Mouse (Mus musculus): ENCODE measurements around the gene Bag2. TPM values are rescaled to one million over a fixed set of nuclear protein-coding genes. Genes with fewer than 3 reads are reported as not detected.
"Not testable (repeated sequence)": the region's sequence is repeated elsewhere in the genome, so short reads cannot be mapped to it uniquely, and the experiment has no call there.

Bag2 gene
- polyA plus RNA-seq, 1 experiment from 2014 or later: 21.7 TPM

DNA sequence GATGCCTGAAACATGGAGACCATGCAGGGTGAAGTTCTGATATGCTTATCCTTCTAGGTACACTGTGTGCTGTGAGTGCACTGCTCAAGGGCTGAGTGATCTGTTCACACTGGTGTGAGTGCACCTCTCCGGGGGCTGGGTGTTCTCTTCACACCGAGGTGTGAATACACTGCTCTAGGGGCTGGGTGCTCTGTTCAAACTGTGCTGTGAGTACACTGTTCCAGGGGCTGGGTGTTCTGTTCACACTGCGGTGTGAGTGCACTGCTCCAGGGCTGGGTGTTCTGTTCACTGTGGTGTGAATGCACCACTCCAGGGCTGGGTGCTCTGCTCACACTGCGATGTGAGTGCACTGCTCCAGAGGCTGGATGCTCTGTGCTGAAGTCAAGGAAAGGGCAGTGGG lies 11.7 kb downstream of the Bag2 start:
- no peak for ATAC-seq (ENCODE audit: low FRiP score, low read depth)
- H3K4me3 ChIP-seq: no peak overlapping the region
- 97% methylated on average over 4 of the region's 4 CpGs for WGBS

DNA sequence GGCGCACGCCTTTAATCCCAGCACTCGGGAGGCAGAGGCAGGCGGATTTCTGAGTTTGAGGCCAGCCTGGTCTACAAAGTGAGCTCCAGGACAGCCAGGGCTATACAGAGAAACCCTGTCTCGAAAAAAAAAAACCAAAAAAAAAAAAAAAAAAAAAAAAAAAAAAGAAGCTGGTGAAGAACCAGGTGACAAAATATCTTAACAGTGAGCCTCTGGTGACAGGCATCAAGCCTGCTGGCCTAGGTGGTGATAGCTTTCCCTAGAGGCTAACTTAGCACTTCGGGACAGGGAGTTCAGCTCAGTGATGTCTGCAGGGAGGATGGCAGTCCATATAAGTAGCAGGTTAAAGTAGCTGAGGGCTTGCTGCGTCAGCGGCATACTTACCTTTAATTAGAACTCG lies 12.8 kb downstream of the Bag2 start:
- H3K9ac ChIP-seq (replicated peaks); H3K9me3 ChIP-seq; H3K4me1 ChIP-seq; H3K27ac ChIP-seq (replicated peaks); H3K27me3 ChIP-seq; ATAC-seq (ENCODE audit: low FRiP score, low read depth); H3K4me3 ChIP-seq; H3K4me2 ChIP-seq (replicated peaks): not testable (repeated sequence)
- WGBS: 96% methylated on average over 8 of the region's 9 CpGs
- peaks cover 18% of the 10 kb centered on the region for H3K36me3 ChIP-seq

More for the DNA sequence above, 11.7 kb downstream of the Bag2 start:
- Histone ChIP-seq H3K27ac (replicated peaks) (no peak overlapping the region), H3K36me3 (peaks cover 13% of the 10 kb centered on the region; the same call in 1 of the 2 replicates), H3K9me3 (no peaks in the 10 kb centered on the region), H3K4me1 (no peaks in the 10 kb centered on the region), H3K9ac (replicated peaks) (no peak overlapping the region), H3K27me3 (no peaks in the 10 kb centered on the region), H3K4me2 (replicated peaks) (no peak overlapping the region)

DNA sequence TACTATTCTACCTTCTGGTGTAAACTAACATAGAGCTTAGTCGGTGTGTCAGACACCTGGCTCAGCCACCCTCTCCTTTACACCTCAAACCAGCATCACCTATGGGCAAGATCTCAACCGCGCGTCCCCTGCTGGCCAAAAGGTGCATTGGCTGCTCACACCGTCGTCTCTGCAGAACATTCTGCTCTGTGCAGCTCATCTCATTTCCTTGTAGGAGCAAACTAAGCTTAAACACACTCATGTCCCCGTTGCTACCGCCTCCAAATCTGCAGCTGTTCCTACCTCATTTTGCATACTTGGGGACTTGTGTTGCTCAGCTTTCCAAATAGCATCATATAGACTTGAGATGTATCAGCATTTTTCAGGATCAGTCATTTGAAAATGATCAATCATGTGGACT lies 14.7 kb downstream of the Bag2 start:
- no peaks in the 10 kb centered on the region for H3K27me3 ChIP-seq
- H3K36me3 ChIP-seq: peaks cover 33% of the 10 kb centered on the region
- no peak overlapping the region for H3K9ac ChIP-seq (replicated peaks)
- WGBS: 20% methylated on average over 8 of the region's 8 CpGs
- no peak for ATAC-seq (ENCODE audit: low FRiP score, low read depth)
- H3K4me1 ChIP-seq: no peaks in the 10 kb centered on the region
- H3K9me3 ChIP-seq: no peaks in the 10 kb centered on the region
- H3K27ac ChIP-seq (replicated peaks): no peak overlapping the region
- H3K4me2 ChIP-seq (replicated peaks): no peak overlapping the region
- H3K4me3 ChIP-seq: no peak overlapping the region

DNA sequence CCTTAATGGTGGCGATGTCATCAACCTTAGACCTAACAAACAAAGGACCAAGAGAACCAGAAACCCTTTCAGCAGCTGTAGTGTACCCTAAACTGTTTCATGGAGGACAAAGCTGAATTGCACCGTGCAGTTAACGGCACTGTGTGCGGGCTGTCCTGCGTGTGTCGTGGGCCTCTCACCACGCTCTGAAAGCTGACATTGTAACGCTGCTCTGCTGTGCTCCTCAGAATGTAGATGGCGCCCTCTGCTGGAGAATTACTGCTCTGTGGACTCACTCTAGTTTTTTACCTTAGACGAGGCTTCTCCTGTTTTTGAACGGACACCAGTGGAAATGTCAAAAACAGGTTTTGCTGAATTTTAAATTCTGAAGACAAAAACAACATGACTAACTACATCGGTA lies 18.3 kb downstream of the Bag2 start:
- H3K4me3 ChIP-seq: no peak overlapping the region
- no peak overlapping the region for H3K4me2 ChIP-seq (replicated peaks)
- H3K4me1 ChIP-seq: no peaks in the 10 kb centered on the region
- peaks cover 54% of the 10 kb centered on the region for H3K36me3 ChIP-seq
- no peak overlapping the region for H3K27ac ChIP-seq (replicated peaks)
- peak; percentile 78 for ATAC-seq (ENCODE audit: low FRiP score, low read depth)
- 39% methylated on average over 12 of the region's 12 CpGs for WGBS
- no peaks in the 10 kb centered on the region for H3K27me3 ChIP-seq
- no peaks in the 10 kb centered on the region for H3K9me3 ChIP-seq
- H3K9ac ChIP-seq (replicated peaks): no peak overlapping the region

DNA sequence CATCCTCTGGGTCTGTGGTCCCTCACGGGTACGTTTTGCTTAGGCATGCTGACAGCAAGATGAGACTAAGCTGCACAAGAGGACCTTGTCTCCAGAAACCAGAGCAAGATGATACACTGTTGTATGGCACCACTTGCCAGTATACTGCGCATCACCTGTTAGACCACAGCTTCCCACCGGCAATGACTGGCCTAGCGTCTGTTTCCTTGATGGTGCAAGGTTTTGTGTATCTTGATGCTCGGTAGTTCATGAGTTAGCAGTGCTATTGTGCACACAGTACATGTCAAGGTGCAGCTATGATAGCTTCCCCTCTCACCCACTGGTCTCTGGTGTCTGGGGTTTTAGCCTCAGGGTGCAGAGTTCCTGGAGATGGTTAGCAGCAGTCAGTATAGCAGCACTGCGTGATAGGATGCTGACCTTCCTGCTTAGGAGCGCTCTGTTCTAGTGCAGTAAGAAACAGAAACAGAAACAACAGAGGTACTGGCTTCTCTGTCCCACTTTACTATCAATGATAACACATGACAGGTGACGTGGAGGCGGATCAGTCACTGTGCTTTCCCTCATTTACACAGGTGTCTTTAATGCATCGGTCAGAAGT lies 18.8 kb downstream of the Bag2 start:
- Histone ChIP-seq H3K4me2 (replicated peaks) (no peak overlapping the region), H3K4me3 (no peak overlapping the region), H3K9me3 (no peaks in the 10 kb centered on the region), H3K9ac (replicated peaks) (no peak overlapping the region), H3K27ac (replicated peaks) (no peak overlapping the region), H3K4me1 (no peaks in the 10 kb centered on the region), H3K27me3 (no peaks in the 10 kb centered on the region), H3K36me3 (peaks cover 50% of the 10 kb centered on the region)
- no peak for ATAC-seq (ENCODE audit: low FRiP score, low read depth)
- WGBS: 89% methylated on average over 11 of the region's 11 CpGs

DNA sequence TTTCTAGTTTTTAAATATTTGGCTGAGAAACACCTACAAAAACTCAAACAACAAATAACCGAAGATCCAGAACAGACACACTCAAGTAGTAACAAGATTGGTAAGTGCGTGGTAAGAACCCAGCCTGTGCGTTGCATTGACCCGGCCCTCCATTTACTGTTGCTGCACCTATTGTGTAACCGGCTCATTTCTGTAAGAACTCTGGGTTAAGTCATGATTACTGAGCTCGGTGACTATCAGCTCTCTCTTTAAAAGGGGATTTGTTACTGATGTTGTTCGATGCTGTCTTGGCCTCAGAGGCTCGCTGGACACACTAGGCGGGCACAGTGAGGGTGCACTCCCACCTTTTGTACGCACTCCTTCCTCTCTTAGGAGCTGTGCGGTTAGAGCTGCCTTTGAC lies 19.3 kb downstream of the Bag2 start:
- no peak for ATAC-seq (ENCODE audit: low FRiP score, low read depth)
- Histone ChIP-seq H3K27me3 (no peaks in the 10 kb centered on the region), H3K4me3 (no peak overlapping the region), H3K9me3 (no peaks in the 10 kb centered on the region), H3K4me2 (replicated peaks) (no peak overlapping the region), H3K4me1 (no peaks in the 10 kb centered on the region), H3K9ac (replicated peaks) (no peak overlapping the region), H3K27ac (replicated peaks) (no peak overlapping the region), H3K36me3 (peaks cover 50% of the 10 kb centered on the region)
- WGBS: 91% methylated on average over 11 of the region's 11 CpGs

DNA sequence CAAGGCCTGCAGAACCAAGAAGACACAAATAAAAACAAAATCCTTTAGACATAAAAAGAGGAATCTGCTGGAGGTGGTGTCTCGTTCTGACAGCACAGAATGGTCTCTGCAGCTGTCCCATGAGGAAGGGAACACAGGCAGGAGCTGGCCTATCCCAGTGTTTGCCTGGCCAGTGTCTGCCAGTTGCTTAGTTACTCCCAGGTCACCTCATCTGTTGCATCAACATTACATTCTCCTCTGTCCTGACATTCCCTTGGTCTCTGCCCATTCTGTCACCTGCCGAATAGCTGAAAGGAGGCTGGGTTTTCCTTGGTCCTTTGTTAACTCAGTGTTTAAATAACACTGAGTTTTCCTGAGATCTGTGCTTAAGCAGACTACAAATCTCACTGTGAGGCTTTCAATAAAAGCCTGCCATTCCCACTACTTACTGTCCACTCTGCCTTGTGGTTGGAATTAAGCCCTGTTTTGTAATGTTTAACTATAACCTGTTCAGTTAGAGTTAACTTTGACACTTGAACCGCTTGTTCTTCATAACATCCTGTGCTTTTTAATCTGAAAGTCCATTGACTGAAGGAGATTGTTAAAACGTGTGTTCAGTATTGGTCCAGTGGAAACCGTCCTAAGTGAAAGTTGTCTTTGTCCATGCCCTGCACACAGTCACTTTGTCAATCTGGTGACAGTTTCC lies 23.5 kb downstream of the Bag2 start:
- no peak for ATAC-seq (ENCODE audit: low FRiP score, low read depth)
- Histone ChIP-seq H3K4me2 (replicated peaks) (no peak overlapping the region), H3K27me3 (no peaks in the 10 kb centered on the region), H3K4me3 (no peak overlapping the region), H3K36me3 (peaks cover 70% of the 10 kb centered on the region), H3K4me1 (no peaks in the 10 kb centered on the region), H3K9ac (replicated peaks) (no peak overlapping the region), H3K27ac (replicated peaks) (no peak overlapping the region), H3K9me3 (no peaks in the 10 kb centered on the region)
- 79% methylated on average over 5 of the region's 5 CpGs for WGBS

DNA sequence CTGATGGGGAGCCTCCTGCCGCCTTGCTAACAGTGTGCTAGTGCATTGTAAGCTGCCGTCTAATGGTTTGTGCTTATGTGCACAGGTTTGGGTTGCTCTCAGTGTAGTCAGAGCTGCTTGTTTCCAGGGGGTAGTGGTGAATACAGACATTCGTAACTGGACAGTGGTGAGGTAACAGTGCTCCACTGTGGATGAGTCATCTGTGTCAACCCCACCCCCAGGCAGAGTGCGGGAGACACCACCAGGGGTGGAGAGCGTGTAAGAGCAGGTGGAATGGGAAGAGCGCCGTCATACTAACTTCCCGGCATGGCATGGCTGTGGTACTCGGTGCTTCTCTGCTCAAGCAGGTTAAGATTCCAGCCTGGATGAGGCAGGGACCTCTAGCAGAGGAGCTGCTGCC lies 24.6 kb downstream of the Bag2 start:
- no peak overlapping the region for H3K4me2 ChIP-seq (replicated peaks)
- no peak overlapping the region for H3K9ac ChIP-seq (replicated peaks)
- no peaks in the 10 kb centered on the region for H3K4me1 ChIP-seq
- H3K27ac ChIP-seq (replicated peaks): no peak overlapping the region
- ATAC-seq (ENCODE audit: low FRiP score, low read depth): no peak; the same call in 1 of the 2 replicates
- H3K27me3 ChIP-seq: no peaks in the 10 kb centered on the region
- H3K9me3 ChIP-seq: no peaks in the 10 kb centered on the region
- WGBS: 95% methylated on average over 9 of the region's 9 CpGs
- H3K4me3 ChIP-seq: no peak overlapping the region
- H3K36me3 ChIP-seq: peaks cover 64% of the 10 kb centered on the region

DNA sequence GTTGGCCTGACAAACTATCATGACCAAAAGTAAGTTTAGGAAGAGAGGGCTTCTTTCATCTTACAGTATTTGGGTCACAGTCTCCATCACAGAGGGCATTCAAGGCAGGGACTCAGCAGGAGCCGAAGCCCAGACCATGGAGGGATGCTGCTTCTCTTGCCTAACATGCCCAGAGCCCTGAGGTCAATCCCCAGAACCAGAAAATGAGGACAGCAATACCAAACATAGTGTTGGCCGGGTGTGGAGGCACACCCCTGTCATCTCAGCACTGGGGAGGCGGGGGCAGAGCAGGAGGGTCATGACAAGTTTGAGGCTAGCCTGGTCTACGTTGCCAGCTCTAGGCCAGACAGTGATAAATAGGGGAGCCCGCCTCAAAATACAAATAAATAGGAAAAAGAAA lies 32.5 kb downstream of the Bag2 start:
- H3K27me3 ChIP-seq: no peaks in the 10 kb centered on the region
- H3K4me1 ChIP-seq: peaks cover 5% of the 10 kb centered on the region
- no peak overlapping the region for H3K27ac ChIP-seq (replicated peaks)
- no peak overlapping the region for H3K9ac ChIP-seq (replicated peaks)
- no peak for ATAC-seq (ENCODE audit: low FRiP score, low read depth)
- H3K4me3 ChIP-seq: no peak overlapping the region
- H3K4me2 ChIP-seq (replicated peaks): no peak overlapping the region
- no peaks in the 10 kb centered on the region for H3K9me3 ChIP-seq
- H3K36me3 ChIP-seq: peaks cover 70% of the 10 kb centered on the region
- 95% methylated on average over 5 of the region's 5 CpGs for WGBS

DNA sequence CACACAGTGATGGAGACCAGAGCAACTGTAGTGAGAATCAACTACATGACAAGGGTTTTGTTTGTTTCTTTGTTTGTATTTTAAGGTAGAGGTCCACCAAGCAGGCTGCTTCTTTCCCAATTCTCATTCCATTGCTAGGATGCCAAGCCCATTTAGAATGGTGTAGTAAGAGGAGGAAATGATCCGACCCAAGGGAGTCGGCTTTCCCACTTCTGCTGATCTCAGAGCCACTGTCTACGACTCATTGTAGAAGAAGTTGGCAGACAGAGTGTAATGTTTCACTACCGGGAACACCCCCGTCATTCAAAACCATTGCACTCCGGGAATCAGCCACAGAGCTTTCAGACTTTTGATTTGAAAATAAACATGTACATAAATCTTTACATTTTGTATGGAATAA lies 33.1 kb downstream of the Bag2 start:
- Histone ChIP-seq H3K9me3 (no peaks in the 10 kb centered on the region), H3K27me3 (no peaks in the 10 kb centered on the region), H3K9ac (replicated peaks) (no peak overlapping the region), H3K4me2 (replicated peaks) (no peak overlapping the region), H3K36me3 (peaks cover 64% of the 10 kb centered on the region), H3K4me3 (no peak overlapping the region), H3K27ac (replicated peaks) (no peak overlapping the region), H3K4me1 (peaks cover 5% of the 10 kb centered on the region)
- WGBS: 92% methylated on average over 6 of the region's 6 CpGs
- no peak for ATAC-seq (ENCODE audit: low FRiP score, low read depth)

DNA sequence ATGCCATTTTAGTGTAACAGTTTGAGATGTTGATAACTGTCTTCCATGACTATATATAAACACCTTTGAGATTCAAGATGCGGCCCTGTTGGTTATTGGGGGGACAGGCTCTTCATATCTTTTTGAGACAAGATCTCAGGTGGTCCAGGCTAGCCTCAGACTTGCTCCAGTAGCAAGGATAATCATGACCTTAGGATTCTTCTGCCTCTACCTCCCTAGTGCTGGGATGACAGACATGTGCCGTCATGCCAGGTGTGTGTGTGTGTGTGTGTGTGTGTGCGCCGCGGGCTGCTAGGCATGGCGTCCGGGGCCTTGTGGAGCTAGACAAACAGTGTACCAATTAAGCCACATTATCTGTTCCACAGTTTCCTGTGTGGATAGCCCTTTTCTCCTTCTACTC lies 36.6 kb downstream of the Bag2 start:
- Histone ChIP-seq H3K9me3 (no peaks in the 10 kb centered on the region), H3K4me1 (peaks cover 5% of the 10 kb centered on the region), H3K9ac (replicated peaks) (no peak overlapping the region), H3K36me3 (peaks cover 39% of the 10 kb centered on the region), H3K4me2 (replicated peaks) (peak overlapping the region; percentile 62), H3K27ac (replicated peaks) (no peak overlapping the region), H3K4me3 (peak overlapping the region; percentile 86; the same call in 1 of the 2 replicates), H3K27me3 (no peaks in the 10 kb centered on the region)
- 90% methylated on average over 7 of the region's 7 CpGs for WGBS
- no peak for ATAC-seq (ENCODE audit: low FRiP score, low read depth)

DNA sequence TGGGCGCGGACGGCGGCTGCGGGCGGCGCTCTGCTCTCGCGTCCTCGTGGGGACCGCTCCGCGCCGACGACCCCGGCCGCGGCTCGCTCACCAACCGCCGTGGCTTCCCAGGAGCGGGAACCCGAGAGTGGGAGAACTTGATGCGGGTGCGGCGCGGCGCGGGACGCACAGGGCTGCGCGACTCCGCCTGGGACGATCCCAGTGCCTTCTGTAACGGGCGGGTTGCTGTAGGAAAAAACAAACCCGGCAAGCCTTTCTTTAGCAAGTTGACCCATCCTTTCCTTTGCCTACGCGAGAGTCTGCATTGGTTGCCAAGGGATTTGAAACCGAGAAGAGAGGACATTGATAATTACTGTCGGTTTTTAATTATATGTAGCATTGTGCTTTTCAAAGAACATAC lies 37.4 kb downstream of the Bag2 start:
- peak overlapping the region; percentile 91 for H3K9ac ChIP-seq (replicated peaks)
- under 1% methylated on average over 41 of the region's 41 CpGs for WGBS
- peak overlapping the region; percentile 86 for H3K4me3 ChIP-seq
- H3K36me3 ChIP-seq: peaks cover 32% of the 10 kb centered on the region
- no peaks in the 10 kb centered on the region for H3K9me3 ChIP-seq
- H3K27me3 ChIP-seq: no peaks in the 10 kb centered on the region
- H3K4me1 ChIP-seq: peaks cover 5% of the 10 kb centered on the region
- peak overlapping the region; percentile 91 for H3K27ac ChIP-seq (replicated peaks)
- peak overlapping the region; percentile 62 for H3K4me2 ChIP-seq (replicated peaks)
- ATAC-seq (ENCODE audit: low FRiP score, low read depth): peak; percentile 68
